Mouse (Mus musculus): Measurements from ENCODE around the gene Gon4l. TPM values are rescaled to one million over a fixed set of nuclear protein-coding genes. Genes with fewer than 3 reads are reported as not detected.

Gene Gon4l
- total and polyA plus RNA-seq, 2 experiments from 2014 or later, result 8.0 to 50.0 TPM

DNA sequence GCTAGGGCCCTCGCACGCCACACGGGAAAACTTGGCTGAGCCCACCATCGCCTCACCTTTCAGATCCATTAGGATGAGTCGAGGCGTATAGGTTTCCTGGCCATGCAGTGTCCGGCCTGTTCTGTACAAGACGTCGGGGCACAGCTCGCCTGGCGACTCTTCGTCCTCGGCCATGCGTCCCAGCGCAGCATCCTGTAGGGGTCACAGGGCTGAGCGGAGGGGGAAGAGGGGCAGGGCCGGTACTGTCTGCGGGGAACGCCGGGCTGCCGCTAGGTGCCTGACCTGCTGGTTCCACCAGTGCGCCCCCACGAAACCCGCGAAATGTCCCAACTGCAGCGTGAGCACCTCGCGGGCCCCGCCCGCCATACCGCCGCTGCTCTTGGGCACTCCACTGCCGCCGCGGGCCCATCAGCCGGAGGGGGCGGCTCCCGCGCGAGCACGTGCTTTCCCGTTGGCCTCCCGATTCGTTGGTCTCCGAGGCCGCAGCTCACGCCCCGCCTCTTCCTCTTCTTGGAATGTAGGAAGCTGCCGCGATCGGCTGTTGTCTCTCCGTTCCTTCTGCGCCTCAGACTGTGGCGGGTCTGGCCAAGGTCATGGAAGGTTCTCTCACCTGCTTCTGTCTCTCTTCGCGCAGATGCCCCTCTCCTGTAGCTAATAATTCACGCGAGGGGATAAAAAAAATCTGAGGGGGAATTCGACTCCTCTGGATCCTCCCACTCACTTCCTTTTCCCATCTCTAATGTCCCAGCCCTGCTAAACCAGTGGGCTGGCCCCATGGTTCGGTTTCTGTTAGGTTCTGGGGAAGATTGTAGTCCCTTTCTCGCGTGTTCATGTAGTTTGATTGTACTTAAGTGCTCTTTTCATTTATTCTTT lies 78.7 kb downstream of the Gon4l start, which contains the start of gene Msto1:
TSS of gene Msto1 (minus strand) at position 489 of the 873 bp plus-strand sequence.
- ATAC-seq (peak; percentile 99), DNase-seq (peak; percentile 94)
- Histone ChIP-seq H3K9me3 (ENCODE audit: low read length) (no peaks in the 10 kb centered on the region), H3K27ac (ENCODE audit: low read depth, low read length) (peak within 1 kb of the TSS; percentile 83), H3K4me1 (ENCODE audit: insufficient read depth) (peaks cover 6% of the 10 kb centered on the region; the same call in 1 of the 2 replicates), H3K36me3 (ENCODE audit: insufficient read depth) (peaks cover 33% of the 10 kb centered on the region), H3K9ac (peak within 1 kb of the TSS; percentile 76), H3K4me2 (ENCODE audit: low read depth) (peak within 1 kb of the TSS; percentile 75), H3K4me3 (ENCODE audit: low read depth, low read length) (peak within 1 kb of the TSS; percentile 69), H3K27me3 (ENCODE audit: insufficient read depth, low read length) (no peaks in the 10 kb centered on the region)
- under 1% methylated on average over 62 of the region's 62 CpGs for WGBS
- peak; percentile 39 for TF ChIP-seq CTCF (IDR thresholded peaks at IDR 0.05; ENCODE audit: low read depth)

GRCm38 (mm10) chr3:88914384-88914810 lies 79.4 kb downstream of the Gon4l start:
- Histone ChIP-seq H3K27ac (ENCODE audit: low read depth, low read length) (peak overlapping the region; percentile 83), H3K27me3 (ENCODE audit: insufficient read depth, low read length) (no peaks in the 10 kb centered on the region), H3K4me1 (ENCODE audit: insufficient read depth) (peaks cover 6% of the 10 kb centered on the region; the same call in 1 of the 2 replicates), H3K4me3 (ENCODE audit: low read depth, low read length) (peak overlapping the region; percentile 69), H3K4me2 (ENCODE audit: low read depth) (peak overlapping the region; percentile 75), H3K9ac (peak overlapping the region; percentile 76), H3K36me3 (ENCODE audit: insufficient read depth) (peaks cover 28% of the 10 kb centered on the region), H3K9me3 (ENCODE audit: low read length) (no peaks in the 10 kb centered on the region)
- DNase-seq, result no peak
- peak; percentile 5; the same call in 1 of the 2 replicates for ATAC-seq
- 28% methylated on average over 8 of the region's 8 CpGs for WGBS
- TF ChIP-seq CTCF (IDR thresholded peaks at IDR 0.05; ENCODE audit: low read depth), result no peak

- Histone ChIP-seq H3K4me1 (ENCODE audit: insufficient read depth) (peaks cover 6% of the 10 kb centered on the region; the same call in 1 of the 2 replicates), H3K4me3 (ENCODE audit: low read depth, low read length) (no peak overlapping the region), H3K4me2 (ENCODE audit: low read depth) (no peak overlapping the region), H3K27ac (ENCODE audit: low read depth, low read length) (no peak overlapping the region), H3K36me3 (ENCODE audit: insufficient read depth) (peaks cover 33% of the 10 kb centered on the region), H3K27me3 (ENCODE audit: insufficient read depth, low read length) (no peaks in the 10 kb centered on the region), H3K9ac (no peak overlapping the region), H3K9me3 (ENCODE audit: low read length) (0 out of 2 replicates have a peak, but pooled peaks cover 3% of the 10 kb centered on the region)
- no peak for TF ChIP-seq CTCF (IDR thresholded peaks at IDR 0.05; ENCODE audit: low read depth)
- 80% methylated on average over 13 of the region's 13 CpGs for WGBS
- ATAC-seq (no peak), DNase-seq (no peak)
Measured at GRCm38 (mm10) chr3:88918981-88919380, 84.0 kb downstream of the Gon4l start.

DNA sequence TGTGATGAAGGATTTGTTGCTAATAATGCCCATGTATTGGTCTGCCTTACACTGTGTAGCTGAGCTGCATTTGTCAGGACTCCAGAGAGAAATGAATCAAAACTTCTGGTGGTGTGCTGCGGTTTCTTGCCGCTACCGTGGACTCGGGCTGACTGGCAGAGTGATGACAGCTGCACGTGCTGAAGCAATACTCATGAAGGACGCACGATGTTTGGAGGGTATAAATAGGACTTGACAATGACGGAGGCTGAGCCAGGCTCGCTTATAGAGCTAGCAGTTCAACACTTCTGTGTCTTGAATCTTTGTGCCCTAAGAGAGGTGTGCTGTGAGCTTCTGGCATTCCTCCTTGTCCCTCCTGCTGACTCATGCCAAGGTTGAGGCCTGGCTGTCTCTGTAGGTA lies 86.4 kb downstream of the Gon4l start:
- Histone ChIP-seq H3K27ac (ENCODE audit: low read depth, low read length) (no peak overlapping the region), H3K27me3 (ENCODE audit: insufficient read depth, low read length) (no peaks in the 10 kb centered on the region), H3K36me3 (ENCODE audit: insufficient read depth) (peaks cover 55% of the 10 kb centered on the region), H3K9me3 (ENCODE audit: low read length) (0 out of 2 replicates have a peak, but pooled peaks cover 3% of the 10 kb centered on the region), H3K4me2 (ENCODE audit: low read depth) (no peak overlapping the region), H3K9ac (no peak overlapping the region), H3K4me1 (ENCODE audit: insufficient read depth) (no peaks in the 10 kb centered on the region), H3K4me3 (ENCODE audit: low read depth, low read length) (no peak overlapping the region)
- ATAC-seq (no peak), DNase-seq (no peak)
- TF ChIP-seq CTCF (IDR thresholded peaks at IDR 0.05; ENCODE audit: low read depth), result no peak
- WGBS, result 95% methylated on average over 9 of the region's 9 CpGs

- Histone ChIP-seq H3K27me3 (ENCODE audit: insufficient read depth, low read length) (no peaks in the 10 kb centered on the region), H3K36me3 (ENCODE audit: insufficient read depth) (peaks cover 82% of the 10 kb centered on the region), H3K9me3 (ENCODE audit: low read length) (0 out of 2 replicates have a peak, but pooled peaks cover 3% of the 10 kb centered on the region), H3K9ac (no peak overlapping the region), H3K4me3 (ENCODE audit: low read depth, low read length) (no peak overlapping the region), H3K27ac (ENCODE audit: low read depth, low read length) (no peak overlapping the region), H3K4me1 (ENCODE audit: insufficient read depth) (no peaks in the 10 kb centered on the region), H3K4me2 (ENCODE audit: low read depth) (no peak overlapping the region)
- TF ChIP-seq CTCF (IDR thresholded peaks at IDR 0.05; ENCODE audit: low read depth), result no peak
- DNase-seq (no peak), ATAC-seq (no peak)
- 82% methylated on average over 8 of the region's 8 CpGs for WGBS
Measured at GRCm38 (mm10) chr3:88923989-88924591, 89.1 kb downstream of the Gon4l start.

GRCm38 (mm10) chr3:88925651-88926050 lies 90.6 kb downstream of the Gon4l start:
- no peaks in the 10 kb centered on the region for H3K27me3 ChIP-seq (ENCODE audit: insufficient read depth, low read length)
- no peak for TF ChIP-seq CTCF (IDR thresholded peaks at IDR 0.05; ENCODE audit: low read depth)
- H3K36me3 ChIP-seq (ENCODE audit: insufficient read depth), result peaks cover 94% of the 10 kb centered on the region
- DNase-seq (no peak), ATAC-seq (no peak)
- H3K9ac ChIP-seq, result no peak overlapping the region
- WGBS, result 85% methylated on average over 2 of the region's 2 CpGs
- no peak overlapping the region for H3K27ac ChIP-seq (ENCODE audit: low read depth, low read length)
- H3K4me1 ChIP-seq (ENCODE audit: insufficient read depth), result no peaks in the 10 kb centered on the region
- 0 out of 2 replicates have a peak, but pooled peaks cover 3% of the 10 kb centered on the region for H3K9me3 ChIP-seq (ENCODE audit: low read length)
- H3K4me3 ChIP-seq (ENCODE audit: low read depth, low read length), result no peak overlapping the region
- H3K4me2 ChIP-seq (ENCODE audit: low read depth), result no peak overlapping the region
